Mouse (Mus musculus) liver, embryonic 11.5 days (tissue): ENCODE measurements around the gene Dkkl1. TPM values are rescaled to one million over a fixed set of nuclear protein-coding genes. Genes with fewer than 3 reads are reported as not detected.

Source experiments
- ATAC-seq: fragments of 200-750 bp; cut with Nextera tagmentation; replicated peaks from 2 replicates; pipeline ENCODE4 v1.8.0; 2017; ENCODE audit warnings: moderate number of reproducible peaks, mild to moderate bottlenecking, moderate TSS enrichment, moderate library complexity; ENCODE audit not compliant: low FRiP score
- DNase-seq: peaks from one replicate; pipeline ENCODE4 v3.0.0-alpha.2; 2017; ENCODE audit warnings: low spot score
- H3K27ac ChIP-seq: fragments of 300-500 bp; sonication (generic); 2 replicates; pipeline ENCODE4 v1.5.1; 2014; ENCODE audit warnings: mild to moderate bottlenecking, low read depth, low read length, control low read depth
- H3K27me3 ChIP-seq: fragments of 300-500 bp; sonication (generic); replicated peaks from 2 replicates; pipeline ENCODE4 v1.6.1; 2014; ENCODE audit warnings: low read length, mixed read lengths; ENCODE audit not compliant: control insufficient read depth, insufficient read depth
- H3K36me3 ChIP-seq: fragments of 300-500 bp; sonication (generic); 2 replicates; pipeline ENCODE4 v1.6.1; 2014; ENCODE audit warnings: mild to moderate bottlenecking, low read length, moderate library complexity, mixed read lengths; ENCODE audit not compliant: control insufficient read depth, insufficient read depth
- H3K4me1 ChIP-seq: fragments of 300-500 bp; sonication (generic); replicated peaks from 2 replicates; pipeline ENCODE4 v1.6.1; 2014; ENCODE audit warnings: low read length, mixed read lengths; ENCODE audit not compliant: control insufficient read depth, insufficient read depth
- H3K4me2 ChIP-seq: fragments of 300-500 bp; sonication (generic); 2 replicates; pipeline ENCODE4 v1.6.1; 2014; ENCODE audit warnings: mild to moderate bottlenecking, control low read depth, moderate library complexity
- H3K4me3 ChIP-seq: fragments of 300-500 bp; sonication (generic); 2 replicates; pipeline ENCODE4 v1.5.1; 2014; ENCODE audit warnings: low read depth, low read length, control low read depth
- H3K9ac ChIP-seq: fragments of 300-500 bp; sonication (generic); 2 replicates; pipeline ENCODE4 v1.6.1; 2014; ENCODE audit warnings: low read depth, low read length, control low read depth
- H3K9me3 ChIP-seq: fragments of 300-500 bp; sonication (generic); 2 replicates; pipeline ENCODE4 v1.6.1; 2016; ENCODE audit warnings: low read length, inconsistent platforms, mixed read lengths; ENCODE audit not compliant: control insufficient read depth
- WGBS: fragments of 180-500 bp; shearing (Covaris S2); extraction: QIAGEN DNeasy Blood & Tissue Kit; methylation state at CpG from one replicate; pipeline ENCODE4 v1.1.7; 2014; 5-methylcytosine and 5-hydroxymethylcytosine counted together
- polyA plus RNA-seq: library from polyadenylated mRNA; unstranded; fragments of >200 nt; fragmentation: Nextera tagmentation; extraction: Ambion mirVana; gene quantifications from 2 replicates; pipeline ENCODE4 v1.2.1, GENCODE M21; 2014

Gene Dkkl1
- polyA plus RNA-seq, 1 experiment from 2014 or later, result 2.8 TPM

DNA sequence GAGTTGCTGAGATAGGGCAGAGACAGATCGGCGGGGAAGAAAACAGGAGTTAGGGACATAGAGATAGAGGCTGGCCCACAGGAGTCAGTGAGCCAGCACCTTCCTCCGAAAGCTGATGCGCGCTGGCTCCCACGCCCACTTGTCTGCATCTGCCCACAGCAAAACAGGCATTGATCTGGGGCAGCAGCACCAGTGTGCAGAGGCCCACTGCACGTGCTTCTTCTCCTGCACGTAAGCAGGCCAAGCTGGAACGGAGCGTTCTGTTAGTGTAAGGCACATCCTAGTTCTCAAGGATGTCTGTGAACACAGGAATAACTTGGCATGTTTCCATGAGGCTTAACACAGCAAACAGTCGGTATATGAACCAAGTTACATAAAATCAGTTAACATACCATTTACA, 13.0 kb downstream of the Dkkl1 start:
- Histone ChIP-seq H3K36me3 (no peaks in the 10 kb centered on the region), H3K4me2 (no peak overlapping the region), H3K27me3 (peaks cover 22% of the 10 kb centered on the region), H3K4me3 (no peak overlapping the region), H3K4me1 (no peaks in the 10 kb centered on the region; the same call in 1 of the 2 replicates), H3K9me3 (no peaks in the 10 kb centered on the region), H3K27ac (no peak overlapping the region), H3K9ac (no peak overlapping the region)
- ATAC-seq, result no peak
- DNase-seq, result no peak
- WGBS, result 75% methylated on average over 11 of the region's 11 CpGs

DNA sequence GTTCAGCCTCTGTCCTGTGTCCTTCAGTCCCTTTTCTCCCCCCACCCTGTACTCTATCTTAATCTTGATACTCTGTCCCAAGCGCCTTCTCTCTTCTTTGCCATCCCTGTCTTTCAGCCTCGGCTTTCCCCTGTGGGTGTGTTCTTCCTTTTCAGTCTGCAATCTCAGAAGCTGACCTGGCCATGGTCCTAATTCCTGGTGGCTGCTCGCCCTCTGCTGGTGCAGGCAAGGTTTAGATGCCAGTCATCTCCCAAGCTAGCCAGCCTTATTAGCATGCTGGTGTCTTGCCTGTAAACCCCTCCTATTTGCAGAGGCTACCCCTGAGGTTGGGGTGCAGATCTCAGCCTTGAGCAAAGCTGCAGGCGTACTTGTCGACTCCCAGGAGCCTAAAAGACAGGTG, 13.5 kb downstream of the Dkkl1 start:
- no peaks in the 10 kb centered on the region; the same call in 1 of the 2 replicates for H3K4me1 ChIP-seq
- H3K36me3 ChIP-seq, result no peaks in the 10 kb centered on the region
- no peak overlapping the region for H3K27ac ChIP-seq
- H3K27me3 ChIP-seq, result peaks cover 22% of the 10 kb centered on the region
- DNase-seq, result peak; percentile 58
- no peaks in the 10 kb centered on the region for H3K9me3 ChIP-seq
- H3K9ac ChIP-seq, result no peak overlapping the region
- no peak overlapping the region for H3K4me3 ChIP-seq
- H3K4me2 ChIP-seq, result no peak overlapping the region
- ATAC-seq, result no peak
- WGBS, result 9% methylated on average over 5 of the region's 5 CpGs

DNA sequence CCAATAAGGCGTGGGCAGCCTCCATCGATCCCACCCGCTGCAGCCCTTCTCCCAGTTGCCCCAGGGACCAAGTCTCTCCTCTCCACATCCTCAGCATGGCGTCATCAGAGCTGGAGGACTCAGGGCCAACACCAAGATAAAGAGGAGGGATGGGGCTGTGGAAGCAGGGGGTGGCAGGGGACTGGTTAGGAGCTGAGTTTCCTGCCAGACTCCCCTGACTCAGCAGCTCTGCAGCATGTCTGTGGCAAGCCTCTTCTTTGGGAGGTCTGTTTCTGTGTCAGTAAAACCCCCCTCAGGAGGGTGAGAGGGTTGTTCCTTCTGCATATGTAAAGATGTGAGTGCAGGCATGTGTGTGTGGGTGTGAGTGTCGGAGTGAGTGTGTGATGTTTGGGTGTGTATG, 15.0 kb downstream of the Dkkl1 start:
- H3K27ac ChIP-seq, result no peak overlapping the region
- no peak overlapping the region for H3K4me2 ChIP-seq
- H3K4me1 ChIP-seq, result no peaks in the 10 kb centered on the region; the same call in 1 of the 2 replicates
- H3K36me3 ChIP-seq, result no peaks in the 10 kb centered on the region
- no peaks in the 10 kb centered on the region for H3K9me3 ChIP-seq
- no peak for DNase-seq
- 58% methylated on average over 5 of the region's 5 CpGs for WGBS
- H3K4me3 ChIP-seq, result no peak overlapping the region
- no peak for ATAC-seq
- H3K9ac ChIP-seq, result no peak overlapping the region
- H3K27me3 ChIP-seq, result peaks cover 30% of the 10 kb centered on the region

DNA sequence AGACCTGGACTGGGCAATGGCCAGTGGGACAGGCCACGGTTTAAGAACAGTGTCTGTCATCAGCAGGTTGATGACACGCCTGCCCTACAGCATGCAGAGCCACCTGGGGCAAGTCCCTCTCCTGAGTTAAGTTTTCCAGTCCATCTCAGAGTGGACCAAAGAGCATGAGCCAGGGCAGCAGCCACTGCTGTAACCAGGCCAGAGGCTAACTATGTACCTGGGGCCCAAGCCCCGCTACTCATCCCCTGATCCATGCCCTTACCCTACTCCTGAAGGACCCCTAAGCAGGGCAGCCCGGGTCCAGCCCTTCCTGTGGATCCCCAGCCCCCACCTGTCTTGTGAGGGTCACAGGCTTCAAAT, 15.8 kb downstream of the Dkkl1 start:
- peaks cover 34% of the 10 kb centered on the region for H3K27me3 ChIP-seq
- H3K27ac ChIP-seq, result no peak overlapping the region
- ATAC-seq, result no peak

DNA sequence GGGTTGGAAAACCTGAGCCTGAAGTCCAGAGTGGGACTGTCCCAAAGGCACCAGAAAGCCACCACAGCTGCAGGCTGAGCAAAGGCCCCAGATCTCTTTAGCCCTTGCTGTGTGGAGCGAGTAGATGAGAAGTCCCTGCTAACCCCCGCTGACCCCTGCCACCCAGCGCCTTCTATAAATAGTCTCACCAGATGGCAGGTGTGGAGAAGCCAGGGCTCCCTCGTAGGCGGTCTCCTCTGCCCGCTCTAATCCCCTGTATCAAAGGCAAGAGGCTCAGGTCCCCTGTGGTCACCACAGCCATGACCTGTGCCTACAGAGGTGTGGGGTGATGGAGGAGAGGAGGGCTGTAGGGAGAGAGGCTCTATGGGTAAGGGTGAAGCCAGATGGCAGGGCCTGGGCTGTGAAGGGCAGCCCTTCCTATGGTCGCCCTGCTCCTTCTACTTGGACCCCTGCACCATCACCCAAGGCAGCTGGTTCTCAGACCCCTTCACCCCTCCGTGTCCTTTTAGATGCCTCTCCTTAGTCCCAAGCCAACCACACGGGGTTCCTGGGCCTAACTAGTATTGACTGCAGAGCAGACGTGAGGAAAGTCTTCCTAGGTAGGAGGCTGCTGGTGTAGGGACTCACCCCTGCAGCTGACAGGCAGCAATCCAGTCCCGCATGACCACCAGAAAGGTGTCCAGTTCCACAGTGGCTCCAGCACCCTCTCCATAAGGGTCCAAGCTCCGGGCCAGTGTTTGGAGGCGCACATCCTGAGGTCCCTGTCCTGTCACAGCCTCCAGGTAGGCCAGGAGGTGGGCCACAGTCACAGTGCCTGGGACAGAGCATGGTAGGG, 16.4 kb downstream of the Dkkl1 start:
- ATAC-seq (no peak), DNase-seq (no peak)
- H3K9me3 ChIP-seq, result no peaks in the 10 kb centered on the region
- H3K36me3 ChIP-seq, result no peaks in the 10 kb centered on the region
- no peak overlapping the region for H3K27ac ChIP-seq
- 60% methylated on average over 13 of the region's 13 CpGs for WGBS
- H3K4me2 ChIP-seq, result no peak overlapping the region
- H3K27me3 ChIP-seq, result peaks cover 40% of the 10 kb centered on the region
- no peaks in the 10 kb centered on the region for H3K4me1 ChIP-seq
- no peak overlapping the region for H3K4me3 ChIP-seq
- no peak overlapping the region for H3K9ac ChIP-seq

More for the DNA sequence above, 15.8 kb downstream of the Dkkl1 start:
- Histone ChIP-seq H3K9ac (no peak overlapping the region), H3K4me2 (no peak overlapping the region), H3K4me3 (no peak overlapping the region), H3K36me3 (no peaks in the 10 kb centered on the region), H3K4me1 (no peaks in the 10 kb centered on the region; the same call in 1 of the 2 replicates), H3K9me3 (no peaks in the 10 kb centered on the region)
- DNase-seq, result no peak
- WGBS, result 77% methylated on average over 4 of the region's 4 CpGs

DNA sequence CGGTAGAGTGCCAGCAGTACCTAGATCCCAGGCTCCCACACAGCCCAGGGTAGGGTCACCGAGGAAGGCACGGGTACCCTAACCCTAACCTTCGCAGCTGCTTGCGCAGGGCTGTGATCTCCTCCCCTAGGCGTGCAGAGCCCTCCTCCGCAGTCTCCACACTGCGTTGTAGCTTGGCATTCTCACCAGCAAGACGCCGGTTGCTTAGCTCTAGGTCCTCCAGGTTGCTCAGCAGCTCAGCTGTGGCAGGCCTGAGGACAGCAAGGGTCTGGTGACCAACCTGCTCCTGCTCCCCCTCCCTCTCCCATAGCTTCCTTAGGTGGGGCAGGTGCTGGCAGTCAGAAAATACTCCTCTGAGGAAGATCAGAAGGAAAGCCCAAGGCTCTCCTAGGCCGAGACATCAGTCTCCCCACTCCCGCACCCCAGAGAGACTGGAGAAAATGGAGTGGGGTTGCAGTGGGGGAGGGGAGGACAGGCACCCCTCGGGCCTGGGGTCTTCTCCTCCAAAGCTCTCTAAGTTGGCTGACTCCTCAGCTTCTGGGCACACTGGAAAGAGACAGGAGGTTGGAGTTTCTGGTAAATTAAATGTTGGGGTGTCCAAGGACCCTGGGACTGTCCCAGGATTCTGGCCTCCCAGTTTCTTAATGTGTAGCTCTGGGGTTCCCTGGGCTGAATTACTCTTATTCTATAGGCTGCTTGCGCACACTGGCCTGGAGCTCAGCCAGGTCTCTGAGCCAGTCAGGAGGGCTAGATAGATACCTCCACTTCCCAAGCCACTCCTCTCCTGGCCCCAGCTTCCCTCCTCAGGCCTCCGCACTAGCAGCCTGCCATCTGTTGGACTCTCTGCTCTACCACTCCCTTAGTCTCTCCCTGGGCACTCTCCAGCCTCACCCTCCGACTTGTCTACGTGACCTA, 17.8 kb downstream of the Dkkl1 start:
- H3K4me1 ChIP-seq, result no peaks in the 10 kb centered on the region
- DNase-seq (no peak), ATAC-seq (no peak)
- no peak overlapping the region for H3K4me3 ChIP-seq
- no peak overlapping the region for H3K4me2 ChIP-seq
- peaks cover 47% of the 10 kb centered on the region for H3K27me3 ChIP-seq
- no peaks in the 10 kb centered on the region for H3K36me3 ChIP-seq
- WGBS, result 67% methylated on average over 17 of the region's 17 CpGs
- H3K9ac ChIP-seq, result no peak overlapping the region
- H3K9me3 ChIP-seq, result no peaks in the 10 kb centered on the region
- no peak overlapping the region for H3K27ac ChIP-seq

DNA sequence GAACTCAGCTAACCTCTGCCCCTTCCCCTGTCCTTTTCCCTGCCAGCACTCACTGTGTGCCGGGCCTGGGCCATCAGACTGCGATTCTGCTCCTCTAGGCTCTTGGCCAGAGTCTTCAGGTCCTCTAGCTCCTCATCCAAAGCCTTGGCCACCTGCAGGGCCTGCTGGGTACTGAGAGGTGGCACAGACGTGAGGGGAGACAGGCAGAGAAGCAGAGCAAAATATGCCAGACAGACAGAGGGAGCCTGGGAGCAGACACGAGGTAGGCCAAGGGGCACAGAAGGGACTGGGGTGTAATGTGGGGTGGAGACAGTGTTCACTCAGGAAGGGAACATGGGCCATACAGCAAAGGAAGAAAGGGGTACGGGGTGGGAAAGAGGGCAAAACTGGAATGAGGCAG, 18.5 kb downstream of the Dkkl1 start:
- ATAC-seq (no peak), DNase-seq (no peak)
- H3K4me3 ChIP-seq, result no peak overlapping the region
- H3K4me2 ChIP-seq, result no peak overlapping the region
- H3K4me1 ChIP-seq, result no peaks in the 10 kb centered on the region
- WGBS, result 57% methylated on average over 5 of the region's 5 CpGs
- no peak overlapping the region for H3K27ac ChIP-seq
- H3K9me3 ChIP-seq, result no peaks in the 10 kb centered on the region
- no peak overlapping the region for H3K9ac ChIP-seq
- H3K27me3 ChIP-seq, result peaks cover 54% of the 10 kb centered on the region
- H3K36me3 ChIP-seq, result no peaks in the 10 kb centered on the region

DNA sequence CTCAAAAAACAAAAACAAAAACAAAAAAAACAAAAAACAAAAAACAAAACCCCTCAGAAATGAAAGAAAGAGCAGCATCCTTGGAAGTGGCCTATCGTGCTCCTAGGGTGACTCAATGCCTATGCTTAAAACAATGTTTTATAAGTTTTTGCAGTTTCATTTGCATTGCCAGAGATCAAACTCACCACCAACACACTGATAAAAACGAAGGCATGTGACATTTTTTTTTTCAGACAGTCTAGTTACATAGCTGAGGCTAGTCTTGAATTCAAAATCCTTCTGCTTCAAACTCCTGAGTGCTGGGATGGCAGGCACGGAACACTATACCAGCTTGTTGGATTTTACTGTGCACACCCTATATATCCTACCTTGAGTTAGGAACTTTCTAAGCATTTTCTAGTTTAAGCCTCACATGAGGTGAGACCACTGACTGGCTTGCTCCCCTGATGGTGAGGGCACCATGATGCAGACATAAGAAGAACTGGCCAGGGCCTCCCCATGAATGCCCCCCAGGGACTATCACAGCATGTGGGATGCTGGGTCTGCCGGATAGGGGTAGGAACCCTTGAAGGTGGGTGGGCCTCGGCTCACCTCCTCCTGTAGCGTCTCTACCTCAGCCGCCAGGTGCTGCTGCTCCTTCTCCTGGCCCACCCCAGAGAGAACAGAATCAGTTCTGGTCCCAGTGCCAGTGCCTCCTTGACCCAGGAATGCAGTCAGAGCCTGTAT, 19.2 kb downstream of the Dkkl1 start:
- Histone ChIP-seq H3K27me3 (peaks cover 61% of the 10 kb centered on the region), H3K4me2 (no peak overlapping the region), H3K9me3 (no peaks in the 10 kb centered on the region), H3K36me3 (no peaks in the 10 kb centered on the region), H3K4me1 (no peaks in the 10 kb centered on the region), H3K9ac (no peak overlapping the region), H3K27ac (no peak overlapping the region), H3K4me3 (no peak overlapping the region)
- DNase-seq (no peak), ATAC-seq (no peak)
- WGBS, result 75% methylated on average over 7 of the region's 7 CpGs
